Mouse (Mus musculus): ENCODE results near the gene Syne1.

DNA sequence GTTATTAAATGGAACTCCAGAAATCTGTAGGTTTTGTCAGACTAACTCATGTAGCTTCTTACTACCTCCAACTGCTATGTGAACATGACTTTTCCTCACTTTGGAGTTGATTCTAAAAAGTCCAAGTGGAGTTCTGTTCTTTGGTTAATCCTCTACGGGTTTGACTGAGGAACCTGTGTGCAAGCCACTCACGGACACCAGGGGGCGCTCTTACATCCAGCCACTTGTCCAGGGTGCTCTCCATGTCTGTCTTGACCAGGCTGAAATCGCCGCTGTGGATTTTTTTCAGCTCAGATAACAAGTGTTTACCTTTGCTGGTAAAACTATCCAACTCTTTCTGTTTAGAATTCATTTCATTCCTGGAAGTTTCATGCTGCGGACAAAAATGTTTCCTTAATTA is 233.7 kb downstream of the Syne1 start:
- TF ChIP-seq CTCF (IDR thresholded peaks at IDR 0.05; ENCODE audit: low read depth, low read length) = peak; percentile 74
- TF ChIP-seq TAL1 (conservative IDR thresholded peaks at IDR 0.05; ENCODE audit: low read depth, low read length) = no peak
- TF ChIP-seq GATA1 (IDR thresholded peaks at IDR 0.05; ENCODE audit: borderline replicate concordance, low read length) = no peak
- no peak for TF ChIP-seq POLR2AphosphoS5 (IDR thresholded peaks at IDR 0.05; ENCODE audit: insufficient replicate concordance, low read depth, low read length)
- no peak for TF ChIP-seq GATA2 (IDR thresholded peaks at IDR 0.05; ENCODE audit: borderline replicate concordance, low read depth, low read length)

All from G1E (cell line).